Mouse (Mus musculus): ENCODE measurements around the gene Nckap5l. TPM values are rescaled to one million over a fixed set of nuclear protein-coding genes. Genes with fewer than 3 reads are reported as not detected.
A peak's percentile ranks its signal among the peaks of the same experiment; 100 is the strongest.

The Nckap5l gene
- total RNA-seq, 2 experiments from 2014 or later: 2.3 to 2.7 TPM

DNA sequence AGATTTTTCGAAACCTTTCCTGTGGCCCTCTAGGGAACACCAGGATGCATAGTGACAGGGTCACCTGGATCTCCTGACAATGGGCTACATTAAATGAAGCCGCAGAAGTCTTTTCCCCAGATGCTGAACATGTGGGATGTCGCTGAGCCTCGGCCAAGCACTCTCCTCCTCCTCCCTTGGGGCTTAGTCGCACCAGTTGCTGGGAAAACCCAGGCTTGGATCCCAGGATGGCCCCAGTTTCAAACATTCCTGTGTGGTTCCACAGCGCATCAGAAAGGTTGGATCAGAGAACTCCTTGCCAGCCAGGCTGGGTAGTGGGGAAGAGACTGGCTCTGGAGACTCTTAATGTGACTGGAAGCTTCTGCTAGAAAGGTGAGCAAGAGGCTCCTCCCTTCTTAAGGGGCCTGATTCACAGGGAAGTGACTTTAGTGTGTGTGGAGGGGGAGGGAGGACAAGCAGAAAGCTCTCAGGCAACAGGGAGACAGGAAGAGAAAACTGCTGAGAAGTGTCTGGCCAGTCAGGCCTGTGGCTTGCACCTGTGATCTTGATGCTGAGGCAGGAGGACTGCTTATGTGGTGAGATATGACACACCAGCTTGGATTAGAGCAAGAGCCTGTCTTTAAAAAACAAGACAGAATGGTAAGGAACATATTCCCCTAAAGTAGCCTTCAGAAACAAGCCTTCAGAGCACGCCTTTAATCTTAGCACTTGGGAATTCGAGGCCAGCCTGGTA lies 18.4 kb downstream of the Nckap5l start:
- no peak for DNase-seq

GRCm38 (mm10) chr15:99433913-99434312 lies 23.6 kb downstream of the Nckap5l start:
- intact Hi-C loops (cut with DNase I): no loop called here
- no peak for DNase-seq
- no peak overlapping the region for H3K4me3 ChIP-seq
- TF ChIP-seq CTCF (IDR thresholded peaks at IDR 0.05): no peak
- H3K27ac ChIP-seq: no peak overlapping the region

More for the DNA sequence above, 18.4 kb downstream of the Nckap5l start:
- TF ChIP-seq CTCF (IDR thresholded peaks at IDR 0.05): no peak
- intact Hi-C loops (cut with DNase I): no loop called here
- H3K4me3 ChIP-seq: no peak overlapping the region
- peak overlapping the region; percentile 73 for H3K27ac ChIP-seq

GRCm38 (mm10) chr15:99433081-99433718 lies 24.3 kb downstream of the Nckap5l start:
- intact Hi-C loops (cut with DNase I): no loop called here
- Histone ChIP-seq H3K4me3 (no peak overlapping the region), H3K27ac (no peak overlapping the region)
- TF ChIP-seq CTCF (IDR thresholded peaks at IDR 0.05): no peak
- no peak for DNase-seq

- peak; percentile 58 for DNase-seq
- Histone ChIP-seq H3K4me3 (no peak overlapping the region), H3K27ac (peak overlapping the region; percentile 20)
- intact Hi-C loops (cut with DNase I): no loop called here
- TF ChIP-seq CTCF (IDR thresholded peaks at IDR 0.05): no peak
These were observed 25.6 kb downstream of the Nckap5l start for GRCm38 (mm10) chr15:99431967-99432366.

DNA sequence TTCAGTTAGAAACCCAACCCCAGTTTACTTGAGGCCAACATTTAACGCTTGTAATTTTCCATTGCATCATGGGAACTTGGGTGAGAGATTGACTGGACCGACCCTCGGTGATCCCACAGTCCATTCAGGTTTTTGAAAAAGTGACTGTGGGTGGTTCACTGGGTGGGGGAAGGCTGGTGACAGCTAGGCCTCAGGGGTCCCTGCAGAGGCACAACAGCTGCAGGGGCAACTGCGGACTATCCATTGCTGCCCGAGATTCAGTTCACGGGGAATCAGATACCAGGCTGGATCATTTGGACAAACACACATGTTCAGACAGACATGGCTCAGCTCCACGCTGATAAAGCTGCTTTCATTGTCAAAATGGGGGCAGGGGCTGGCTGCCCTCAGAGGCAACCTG lies 26.0 kb downstream of the Nckap5l start:
- TF ChIP-seq CTCF (IDR thresholded peaks at IDR 0.05): no peak
- H3K4me3 ChIP-seq: no peak overlapping the region
- H3K27ac ChIP-seq: peak overlapping the region; percentile 20
- intact Hi-C loops (cut with DNase I): no loop called here
- no peak for DNase-seq

DNA sequence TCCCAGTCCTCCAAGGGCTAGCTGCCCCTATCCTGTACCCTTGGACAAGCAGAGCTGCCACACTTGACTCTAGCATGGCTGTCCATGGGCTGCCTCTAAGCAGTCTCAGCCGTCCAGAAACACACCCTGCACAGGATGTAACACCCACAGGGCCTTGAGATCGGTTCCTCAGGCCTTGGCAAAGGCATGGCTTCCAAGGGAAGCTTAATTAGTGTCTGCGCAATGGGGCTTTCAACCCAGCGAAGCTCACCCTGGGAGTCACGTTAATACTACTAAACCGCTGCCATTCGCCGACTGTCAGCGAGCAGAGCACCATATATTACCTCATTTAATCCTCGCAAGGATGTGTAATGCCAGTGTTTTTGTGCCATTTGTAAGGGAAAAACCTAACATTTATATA lies 26.5 kb downstream of the Nckap5l start:
- Histone ChIP-seq H3K4me3 (no peak overlapping the region), H3K27ac (peak overlapping the region; percentile 20)
- intact Hi-C loops (cut with DNase I): no loop called here
- DNase-seq: no peak
- no peak for TF ChIP-seq CTCF (IDR thresholded peaks at IDR 0.05)

GRCm38 (mm10) chr15:99430394-99430793 lies 27.2 kb downstream of the Nckap5l start:
- no peak overlapping the region for H3K4me3 ChIP-seq
- no peak for DNase-seq
- intact Hi-C loops (cut with DNase I): no loop called here
- peak overlapping the region; percentile 20; the same call in 1 of the 2 replicates for H3K27ac ChIP-seq
- TF ChIP-seq CTCF (IDR thresholded peaks at IDR 0.05): no peak

DNA sequence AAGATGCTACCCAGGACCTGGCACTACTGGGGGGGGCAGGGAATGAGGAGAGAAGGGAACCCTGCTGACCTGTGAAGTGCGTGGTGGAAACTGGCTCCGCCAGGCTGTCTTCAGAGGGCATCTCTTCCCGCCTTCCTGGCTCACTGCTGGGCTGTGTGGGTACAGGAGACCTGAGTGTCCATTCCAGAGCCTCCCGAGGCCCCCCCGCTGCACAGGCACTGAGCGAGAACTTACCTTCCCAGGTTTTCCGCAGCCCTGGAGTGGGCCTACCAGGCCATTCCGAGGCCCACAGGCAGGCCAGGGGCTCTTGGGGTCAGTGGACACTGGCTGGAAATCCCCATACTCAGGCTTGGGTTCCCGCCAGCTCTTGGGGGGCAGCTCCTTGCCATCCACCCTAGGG lies 33.7 kb downstream of the Nckap5l start:
- Histone ChIP-seq H3K4me3 (no peak overlapping the region), H3K27ac (no peak overlapping the region)
- no peak for TF ChIP-seq CTCF (IDR thresholded peaks at IDR 0.05)
- no peak for DNase-seq
- intact Hi-C loops (cut with DNase I): no loop called here

- no peak for TF ChIP-seq CTCF (IDR thresholded peaks at IDR 0.05)
- intact Hi-C loops (cut with DNase I): no loop called here
- H3K27ac ChIP-seq: no peak overlapping the region
- no peak overlapping the region for H3K4me3 ChIP-seq
- no peak for DNase-seq
These were observed 34.4 kb downstream of the Nckap5l start for GRCm38 (mm10) chr15:99423131-99423530.

DNA sequence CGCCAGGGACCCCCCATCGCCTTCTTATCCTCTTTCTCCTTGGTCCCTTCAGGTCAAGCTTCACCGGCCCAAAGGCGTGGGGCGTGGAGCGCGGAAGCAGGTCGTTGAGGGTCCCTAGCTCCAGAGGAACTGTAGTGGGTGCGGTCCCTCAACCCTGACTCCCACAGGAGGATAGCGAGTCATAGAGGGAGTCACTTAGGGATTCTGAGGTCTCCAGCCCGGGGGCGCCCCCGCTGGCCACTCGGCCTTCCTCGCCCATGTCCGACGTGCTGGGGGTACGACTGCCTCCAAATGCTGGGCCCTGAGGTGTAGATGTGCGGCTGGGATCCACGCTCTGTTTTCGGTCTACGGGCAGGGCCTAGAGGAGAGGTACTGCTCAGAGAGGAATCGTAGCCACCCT lies 35.0 kb downstream of the Nckap5l start:
- DNase-seq: no peak
- Histone ChIP-seq H3K27ac (no peak overlapping the region), H3K4me3 (no peak overlapping the region)
- intact Hi-C loops (cut with DNase I): no loop called here
- TF ChIP-seq CTCF (IDR thresholded peaks at IDR 0.05): no peak

- H3K4me3 ChIP-seq: no peak overlapping the region
- H3K27ac ChIP-seq: peak overlapping the region; percentile 86
- DNase-seq: no peak
- intact Hi-C loops (cut with DNase I): no loop called here
- no peak for TF ChIP-seq CTCF (IDR thresholded peaks at IDR 0.05)
These were observed 35.9 kb downstream of the Nckap5l start for GRCm38 (mm10) chr15:99421676-99422075.

DNA sequence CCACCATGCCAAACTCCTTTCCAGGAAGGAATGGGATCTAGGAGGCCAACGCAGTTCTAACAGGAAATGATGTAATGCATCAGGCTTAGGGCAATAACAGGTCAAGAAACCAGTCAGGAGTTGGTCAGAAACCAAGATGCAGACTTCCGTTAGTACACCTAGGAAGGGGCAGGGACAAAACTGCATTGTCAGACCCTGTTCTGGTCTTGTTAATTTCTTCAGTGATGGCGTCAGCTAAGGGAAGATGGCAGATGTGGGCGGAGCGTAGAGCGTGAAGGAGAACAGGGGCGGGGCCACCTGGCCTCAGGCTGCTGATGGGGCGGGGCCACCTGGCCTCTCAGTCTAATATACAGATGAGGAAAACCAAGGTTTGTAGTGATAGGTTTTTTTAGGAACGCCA lies 36.4 kb downstream of the Nckap5l start:
- no peak for TF ChIP-seq CTCF (IDR thresholded peaks at IDR 0.05)
- Histone ChIP-seq H3K27ac (peak overlapping the region; percentile 86), H3K4me3 (peak overlapping the region; percentile 55)
- intact Hi-C loops (cut with DNase I): no loop called here
- no peak for DNase-seq

DNA sequence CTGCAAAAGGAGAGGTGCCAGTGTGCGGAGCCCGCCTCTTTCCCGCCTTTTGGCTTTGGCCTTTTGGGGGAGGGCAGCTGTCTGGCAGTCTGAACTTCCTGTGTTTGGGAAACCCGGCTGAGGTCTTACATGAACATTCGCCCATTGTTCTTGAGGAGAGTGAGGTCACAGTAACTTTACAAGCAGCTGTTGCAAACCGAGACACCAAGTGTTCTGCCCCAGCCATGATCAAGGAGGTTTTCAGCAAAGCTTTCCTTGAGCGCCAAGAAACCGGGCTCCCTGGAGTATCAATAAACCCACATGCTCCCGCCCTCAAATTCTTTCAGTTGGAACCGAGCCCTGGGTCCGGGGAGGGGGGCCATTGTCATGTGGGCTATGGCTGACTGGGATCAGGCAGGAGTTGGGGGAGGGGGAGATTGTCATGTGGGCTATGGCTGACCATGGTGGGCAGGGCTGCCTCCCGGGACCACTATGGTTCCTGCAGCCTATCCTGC lies 37.0 kb downstream of the Nckap5l start:
- no peak for TF ChIP-seq CTCF (IDR thresholded peaks at IDR 0.05)
- peak; percentile 85 for DNase-seq
- Histone ChIP-seq H3K4me3 (peak overlapping the region; percentile 55), H3K27ac (peak overlapping the region; percentile 86)
- intact Hi-C loops (cut with DNase I): no loop called here

Measured in gastrocnemius, adult 2 months (tissue).